Mouse (Mus musculus) embryonic fibroblast, embryonic 13.5 days (primary cell): ENCODE measurements around the gene Kcnq1.

Experiments
- CTCF ChIP-seq: IDR thresholded peaks from 2 replicates; pipeline ENCODE4 v1.5.1; 2011; ENCODE audit warnings: mild to moderate bottlenecking, control low read depth, low read length, moderate library complexity, borderline replicate concordance; ENCODE audit not compliant: insufficient read depth
- POLR2A ChIP-seq: IDR thresholded peaks from 2 replicates; pipeline ENCODE4 v1.6.1; 2011; ENCODE audit warnings: low read depth, mild to moderate bottlenecking, control low read depth, low read length, moderate library complexity

- TF ChIP-seq CTCF: no peak
- TF ChIP-seq POLR2A: no peak
Observed at GRCm38 (mm10) chr7:143325051-143325450, 218.9 kb downstream of the Kcnq1 start.
